Mouse (Mus musculus) liver, embryonic 12.5 days (tissue): ENCODE data around the gene Fam19a5. TPM values are rescaled to one million over a fixed set of nuclear protein-coding genes. Genes with fewer than 3 reads are reported as not detected.

ENCODE experiments used
- microRNA-seq: library from miRNA; unstranded; fragments of <30 nt; microRNA quantifications from one replicate; pipeline ENCODE4, GENCODE M21; 2017
- polyA plus RNA-seq: library from polyadenylated mRNA; unstranded; fragments of >200 nt; fragmentation: Nextera tagmentation; extraction: Ambion mirVana; gene quantifications from 2 replicates; pipeline ENCODE4 v1.2.1, GENCODE M21; 2016

Fam19a5 gene
- polyA plus RNA-seq, 1 experiment from 2014 or later, result 0.14 TPM

Small RNA genes within 50 kb of the gene (microRNA-seq; reads per million reads assigned to microRNA genes)
- not detected for gene Mir6393
